Mouse (Mus musculus): ENCODE measurements at regions not wholly inside any gene's neighbourhood (a gene's known extent, or its start where the extent isn't known, plus 50 kb on each side); places are given as distances from the start of the nearest gene placed in this dataset.

- no peak for TF ChIP-seq POLR2A (IDR thresholded peaks at IDR 0.05; ENCODE audit: extremely low read depth, insufficient read depth, low read length)
- TF ChIP-seq CTCF (IDR thresholded peaks at IDR 0.05; ENCODE audit: low read depth, low read length): no peak
Observed at GRCm38 (mm10) chr2:116417428-116418195, 352.0 kb upstream of the Meis2 start.
